Mouse (Mus musculus) spleen, embryonic (tissue): Measurements from ENCODE around the gene Gm21958.
"Not testable (repeated sequence)": the region's sequence is repeated elsewhere in the genome, so short reads cannot be mapped to it uniquely, and the experiment has no call there.

Experiments used
- CTCF ChIA-PET: fragments of 350-600 bp; sonication (Branson Sonifier 250); formaldehyde crosslinking; loops from one replicate; lab custom pipeline; 2022; lab: Charles Lee

Gm21958 gene

GRCm38 (mm10) chr3:54723741-54724500, 9.8 kb upstream of the Gm21958 start:
- CTCF ChIA-PET: no interaction called here

- CTCF ChIA-PET: no interaction called here
Measured at GRCm38 (mm10) chr3:54718947-54719346, 4.8 kb upstream of the Gm21958 start.

GRCm38 (mm10) chr3:54717348-54717747, 3.2 kb upstream of the Gm21958 start:
- CTCF ChIA-PET: no interaction called here

GRCm38 (mm10) chr3:54715461-54715860, 1.3 kb upstream of the Gm21958 start:
- CTCF ChIA-PET: interaction anchor here (0.6 kb wide), 1 partner anchor 13 kb away, joined by 3 read pairs; no protein-coding TSS in a partner anchor

- CTCF ChIA-PET: interaction anchor here (0.6 kb wide), 1 partner anchor 13 kb away, joined by 3 read pairs; no protein-coding TSS in a partner anchor
Measured at GRCm38 (mm10) chr3:54708972-54709371, 5.2 kb downstream of the Gm21958 start.

- CTCF ChIA-PET: not testable (repeated sequence)
Measured at GRCm38 (mm10) chr3:54704106-54704505, 10.0 kb downstream of the Gm21958 start.

GRCm38 (mm10) chr3:54699759-54700301, 14.3 kb downstream of the Gm21958 start:
- CTCF ChIA-PET: no interaction called here

- CTCF ChIA-PET: no interaction called here
Measured at GRCm38 (mm10) chr3:54693056-54693415, 21.1 kb downstream of the Gm21958 start.

GRCm38 (mm10) chr3:54692202-54693055, 21.7 kb downstream of the Gm21958 start, which contains the start of gene Supt20:
TSS of gene Supt20 (plus strand) at chr3:54692807.
- CTCF ChIA-PET: no interaction called here

GRCm38 (mm10) chr3:54689091-54689490, 25.1 kb downstream of the Gm21958 start:
- CTCF ChIA-PET: no interaction called here

- CTCF ChIA-PET: interaction anchor here (0.6 kb wide), 1 partner anchor 1487 kb away, joined by 4 read pairs; no protein-coding TSS in a partner anchor
Measured at GRCm38 (mm10) chr3:54687245-54687644, 26.9 kb downstream of the Gm21958 start.

- CTCF ChIA-PET: interaction anchor here (0.6 kb wide), 1 partner anchor 61 kb away, joined by 3 read pairs; no protein-coding TSS in a partner anchor
Measured at GRCm38 (mm10) chr3:54685202-54685601, 29.0 kb downstream of the Gm21958 start.

- CTCF ChIA-PET: interaction anchor here (1.0 kb wide), 1 partner anchor 9 kb away, joined by 3 read pairs; no protein-coding TSS in a partner anchor
Measured at GRCm38 (mm10) chr3:54681310-54682204, 32.6 kb downstream of the Gm21958 start.

GRCm38 (mm10) chr3:54676818-54677217, 37.3 kb downstream of the Gm21958 start:
- CTCF ChIA-PET: no interaction called here

GRCm38 (mm10) chr3:54672557-54673529, 41.3 kb downstream of the Gm21958 start:
- CTCF ChIA-PET: interaction anchor here (0.7 to 1.0 kb wide), 2 partner anchors 319 to 482 kb away, joined by 3 read pairs; no protein-coding TSS in a partner anchor

- CTCF ChIA-PET: no interaction called here
Measured at GRCm38 (mm10) chr3:54672111-54672510, 42.0 kb downstream of the Gm21958 start.

- CTCF ChIA-PET: no interaction called here
Measured at GRCm38 (mm10) chr3:54669559-54669958, 44.6 kb downstream of the Gm21958 start.

- CTCF ChIA-PET: no interaction called here
Measured at GRCm38 (mm10) chr3:54668722-54669121, 45.4 kb downstream of the Gm21958 start.

- CTCF ChIA-PET: no interaction called here
Measured at GRCm38 (mm10) chr3:54668141-54668540, 46.0 kb downstream of the Gm21958 start.
